Mouse (Mus musculus) frontal cortex, adult 2 months (tissue): ENCODE results near the gene Ston2. TPM values are rescaled to one million over a fixed set of nuclear protein-coding genes. Genes with fewer than 3 reads are reported as not detected.
A peak's percentile ranks its signal among the peaks of the same experiment; 100 is the strongest.
"Not testable (repeated sequence)": the region's sequence is repeated elsewhere in the genome, so short reads cannot be mapped to it uniquely, and the experiment has no call there.

Experiments used
- DNase-seq, 2 experiments: peaks; one replicate each; pipeline ENCODE4 v3.0.0; 2022; ENCODE audit warnings: low spot score in 1 of 2; ENCODE audit errors: extremely low spot score in 1 of 2
- polyA plus RNA-seq: library from polyadenylated mRNA; depleted of rRNA; stranded (reverse); fragments of >200 nt; gene quantifications from 2 replicates; pipeline ENCODE4 v1.2.3, GENCODE M21; 2012

Ston2 gene
- polyA plus RNA-seq, 1 experiment: 12.3 TPM

DNA sequence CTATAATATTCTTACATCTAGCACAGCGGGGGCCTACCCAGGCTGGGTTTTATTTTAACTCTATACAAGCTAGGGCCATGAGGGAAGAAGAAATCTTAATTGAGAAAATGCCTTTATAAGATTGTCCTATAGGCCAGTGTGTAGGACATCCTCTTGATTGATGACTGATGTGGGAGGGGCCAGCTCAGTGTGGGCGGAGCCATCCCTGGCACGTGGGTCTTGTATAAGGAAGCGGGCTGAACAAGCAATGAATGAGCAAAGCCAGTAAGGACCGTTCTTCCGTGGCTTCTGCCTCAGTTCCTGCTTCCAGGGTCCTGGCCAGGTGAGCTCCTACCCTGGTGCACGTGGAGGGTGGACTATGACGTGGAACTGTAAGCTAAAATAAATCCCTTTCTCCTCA lies 5.1 kb upstream of the Ston2 start:
- DNase-seq: no peak

DNA sequence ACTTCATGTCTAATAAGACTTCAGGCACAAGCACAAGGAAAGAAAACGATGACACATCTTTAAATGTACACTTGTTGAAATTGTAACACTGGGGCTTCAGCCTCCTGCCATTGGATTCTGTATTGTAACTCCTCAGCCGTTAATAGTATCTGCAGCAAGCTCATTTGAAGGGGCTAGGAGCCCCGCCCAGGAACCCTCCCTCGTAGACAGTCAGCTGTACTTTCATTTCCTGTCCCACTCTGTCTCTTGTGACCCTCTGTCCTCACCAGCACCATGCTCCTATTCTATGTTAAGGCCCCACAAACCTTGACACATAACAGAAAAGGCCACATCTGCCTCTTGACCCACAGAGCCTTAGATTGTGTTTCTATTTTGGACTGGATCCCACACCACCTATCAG lies 3.6 kb upstream of the Ston2 start:
- no peak for DNase-seq

DNA sequence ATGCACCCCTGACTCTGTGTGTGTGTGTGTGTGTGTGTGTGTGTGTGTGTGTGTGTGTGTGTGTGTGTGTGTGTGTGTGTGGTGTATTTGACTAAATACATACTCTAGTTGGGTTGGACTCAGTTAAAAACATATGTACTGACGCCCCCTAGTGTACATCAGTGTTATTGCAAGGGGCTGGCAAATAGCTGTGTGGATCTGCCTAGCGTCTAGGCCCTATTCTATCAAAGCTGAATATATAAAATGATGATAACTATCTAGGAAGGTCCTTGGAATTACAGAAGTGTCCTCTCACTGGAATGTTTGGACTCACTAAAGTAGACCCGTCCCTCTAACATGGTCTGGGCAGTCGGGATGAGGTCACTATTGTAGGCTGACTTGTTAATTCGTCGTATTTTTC lies 1.6 kb upstream of the Ston2 start:
- DNase-seq: peak; percentile 46 to 84

DNA sequence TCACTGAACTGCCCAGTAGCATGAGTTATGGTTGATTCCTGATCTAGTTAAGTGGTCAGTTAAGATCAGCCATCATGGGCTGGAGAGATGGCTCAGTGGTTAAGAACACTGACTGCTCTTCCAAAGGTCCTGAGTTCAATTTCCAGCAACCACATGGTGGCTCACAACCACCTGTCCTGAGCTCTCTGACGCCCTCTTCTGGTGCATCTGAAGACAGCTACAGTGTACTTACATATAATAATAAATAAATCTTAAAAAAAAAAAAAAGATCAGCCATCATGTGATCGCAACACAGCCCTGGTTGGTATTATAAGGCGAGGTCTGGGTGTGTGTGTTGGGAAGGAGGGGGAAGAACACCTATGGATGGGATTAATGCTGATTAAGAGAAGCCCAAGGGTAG lies 259 bp upstream of the Ston2 start:
- not testable (repeated sequence) for DNase-seq

DNA sequence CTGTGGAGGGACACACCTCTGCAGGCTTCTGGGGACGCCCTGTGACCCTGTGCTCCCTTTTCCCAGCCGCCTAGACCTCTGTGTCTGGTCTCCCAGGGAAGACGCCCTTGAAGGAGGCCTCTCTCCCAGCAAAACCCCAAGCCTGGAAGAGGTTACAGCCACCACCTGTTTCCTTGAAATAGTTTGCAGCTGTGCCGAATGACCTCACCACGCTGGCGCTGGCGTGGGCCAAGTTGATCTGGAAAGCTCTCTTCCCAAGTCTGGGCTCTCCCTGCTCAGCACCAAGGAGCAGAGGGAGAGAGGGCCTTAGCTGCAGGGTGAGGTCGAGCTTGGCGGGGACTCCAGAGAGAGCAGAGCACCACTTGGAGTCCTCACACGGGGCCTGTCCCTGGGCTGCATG lies 1.8 kb downstream of the Ston2 start:
- DNase-seq: no peak

DNA sequence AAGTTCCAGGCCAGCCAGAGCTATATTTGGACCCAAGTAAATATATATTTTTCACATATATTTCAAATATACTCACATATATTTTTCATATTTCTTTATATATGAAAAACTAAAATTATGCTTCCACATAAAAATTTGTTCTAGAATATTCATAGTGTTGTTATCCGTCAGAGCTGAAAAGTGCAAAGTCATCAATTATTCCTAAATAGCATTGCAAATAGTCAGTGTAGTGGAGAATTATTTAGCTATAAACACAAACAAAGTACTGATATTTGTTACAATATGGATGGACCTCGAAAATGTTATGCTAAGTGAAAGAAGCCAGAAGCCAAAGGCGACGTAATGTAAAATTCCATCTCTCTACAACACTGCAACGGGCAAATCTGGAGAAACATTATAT lies 6.8 kb downstream of the Ston2 start:
- no peak for DNase-seq

DNA sequence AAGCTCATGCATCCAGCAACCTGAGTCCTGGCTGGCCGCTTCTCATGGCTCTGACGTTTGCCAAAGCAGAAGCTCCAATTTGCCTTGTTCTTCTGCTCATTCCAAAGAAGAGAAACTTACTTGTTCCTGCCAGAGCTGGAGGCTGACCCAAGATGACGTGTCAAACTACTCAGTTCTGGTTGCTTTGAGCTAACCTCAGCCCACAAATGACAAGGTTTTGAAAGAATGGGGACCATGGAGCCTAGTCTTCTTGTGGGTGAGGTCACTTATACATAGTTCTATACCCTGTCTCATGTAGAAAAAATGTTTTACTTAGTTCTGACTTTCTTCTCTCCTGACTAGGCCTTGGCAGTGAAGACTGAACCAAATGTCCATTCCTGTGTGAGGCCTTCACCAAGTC lies 7.7 kb downstream of the Ston2 start:
- no peak for DNase-seq

DNA sequence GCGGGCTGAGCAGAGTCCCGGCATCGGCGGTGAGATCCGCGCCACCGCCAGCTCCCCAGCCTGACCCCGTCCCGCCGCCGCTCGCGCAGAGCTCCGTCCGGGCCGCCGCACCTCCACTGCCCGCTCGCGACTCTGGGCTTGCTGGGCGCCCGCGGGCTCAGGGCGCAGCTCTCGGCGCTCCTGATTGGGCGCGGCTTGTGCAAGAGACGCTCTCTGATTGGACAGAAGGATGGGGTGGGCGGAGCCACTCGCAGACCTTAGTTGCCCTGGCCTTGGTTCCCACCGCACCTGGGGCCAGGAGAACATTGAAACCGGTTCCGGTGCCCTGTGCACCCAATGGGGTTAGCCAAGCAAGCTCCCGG lies 9.2 kb downstream of the Ston2 start:
- peak; percentile 35 to 79 for DNase-seq

DNA sequence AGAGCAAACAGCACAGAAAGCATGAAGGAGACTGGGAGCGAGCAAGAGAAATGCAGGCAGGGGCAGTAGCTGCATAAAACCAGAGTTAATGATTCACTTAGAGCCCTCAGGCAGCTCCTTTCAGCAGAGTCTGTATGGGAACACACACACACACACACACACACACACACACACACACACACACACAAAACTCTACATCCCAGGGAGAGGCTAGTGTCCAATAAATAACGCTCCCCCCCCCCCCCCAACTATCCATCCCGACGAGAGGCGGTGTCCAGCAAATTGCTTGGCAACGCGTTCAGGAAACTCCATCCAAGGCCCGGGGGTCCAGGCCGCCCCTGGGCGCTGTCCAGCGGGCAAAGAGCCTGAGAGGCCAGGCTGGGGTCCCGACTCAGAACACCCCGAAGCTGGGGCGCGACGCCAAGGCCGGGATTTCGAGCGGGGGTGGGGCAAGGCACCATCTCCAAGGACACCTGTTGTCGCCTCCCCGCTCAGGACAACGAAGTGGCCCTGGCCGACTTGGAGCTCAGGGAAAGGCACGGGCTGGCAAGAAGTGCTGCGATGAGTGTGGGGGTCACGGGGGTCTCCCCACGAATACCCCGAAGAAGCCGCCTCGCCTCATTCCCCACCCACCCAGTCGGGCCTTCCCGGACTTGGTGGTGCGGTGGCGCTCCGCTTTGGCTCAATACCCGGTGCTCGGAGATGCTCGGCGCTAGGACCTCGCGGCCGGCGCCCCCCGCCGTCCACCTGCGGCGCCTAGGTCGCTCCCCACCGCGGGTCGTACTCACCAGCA lies 9.8 kb downstream of the Ston2 start:
- DNase-seq: peak in 1 of 2 experiments; percentile 34

DNA sequence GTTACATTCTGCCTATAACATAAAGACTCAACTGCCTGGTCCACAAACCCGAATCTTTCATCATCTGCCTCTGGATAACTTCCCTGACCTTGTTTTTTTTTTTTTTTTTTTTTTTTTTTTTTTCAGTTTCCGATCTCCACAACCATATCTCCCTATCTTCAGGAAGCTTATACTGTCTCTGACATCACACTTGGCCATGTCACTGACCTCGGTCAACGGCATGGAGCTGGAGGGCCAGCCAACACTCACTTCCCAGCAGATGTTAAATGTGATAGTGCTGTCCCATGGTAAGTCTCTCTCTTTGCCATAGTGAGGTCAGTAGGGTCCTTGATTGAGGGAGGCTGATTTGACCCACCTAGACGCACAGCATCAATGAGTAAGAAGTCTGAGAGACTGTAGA lies 11.8 kb downstream of the Ston2 start:
- DNase-seq: no peak

DNA sequence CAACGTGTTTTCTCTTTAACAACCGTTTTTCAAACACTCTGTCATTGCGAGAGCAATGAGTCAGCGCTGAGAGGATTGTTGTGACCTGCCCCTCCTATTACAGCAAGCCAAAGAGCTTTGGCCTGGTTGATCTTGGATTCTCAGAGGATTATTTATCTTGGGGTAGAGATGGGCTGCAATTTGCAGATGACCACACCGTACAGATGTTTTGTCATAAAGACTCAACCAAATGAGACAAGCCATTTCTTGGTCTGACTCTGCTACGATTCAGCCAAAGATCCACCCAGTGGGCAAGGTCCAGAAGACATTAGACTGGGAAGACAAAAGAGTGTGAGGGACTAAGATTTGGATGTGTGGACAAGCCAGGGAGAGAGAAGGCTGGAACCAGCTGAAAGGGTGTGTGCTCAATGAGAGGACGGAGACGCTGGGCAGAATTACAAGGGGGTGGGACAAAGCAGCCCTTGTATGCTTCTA lies 13.3 kb downstream of the Ston2 start:
- peak in 1 of 2 experiments; percentile 33 for DNase-seq

DNA sequence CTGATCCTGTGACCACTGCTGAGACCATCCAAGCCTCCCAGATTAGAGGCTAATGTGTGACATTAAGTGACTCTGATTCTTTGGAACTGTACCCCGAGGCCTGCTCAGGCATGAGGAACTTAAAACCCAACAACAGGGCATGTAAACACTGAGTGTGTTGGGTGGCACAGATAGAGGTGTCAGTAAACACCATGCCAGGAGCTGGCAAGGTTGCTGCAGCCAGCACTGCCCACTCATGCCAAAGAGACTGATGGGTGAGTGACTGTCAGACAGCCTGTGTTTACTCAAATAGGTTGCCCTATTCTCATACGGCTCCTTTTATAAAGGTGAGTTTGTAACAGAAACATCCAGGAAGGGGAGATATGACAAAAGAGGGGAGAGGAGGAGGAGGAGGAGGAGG lies 19.3 kb downstream of the Ston2 start:
- no peak for DNase-seq

DNA sequence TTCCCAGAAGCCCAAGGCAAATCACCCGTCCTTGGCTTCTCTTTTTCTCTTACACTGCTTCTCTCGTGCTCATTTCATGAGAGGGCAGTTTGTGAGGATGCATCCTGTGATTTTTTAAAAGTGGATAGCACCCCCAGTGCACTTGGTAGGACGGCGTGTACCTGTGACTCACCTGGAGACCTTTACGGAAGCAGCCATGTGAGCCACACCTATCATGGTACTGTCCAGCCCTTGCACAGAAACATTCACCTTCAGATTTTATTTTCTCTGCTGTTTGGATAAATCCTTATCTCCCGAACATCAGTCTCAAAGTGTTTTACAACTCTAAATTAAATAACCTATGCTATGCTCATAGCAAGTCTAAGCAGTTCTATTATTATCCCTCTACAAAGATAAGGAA lies 20.0 kb downstream of the Ston2 start:
- DNase-seq: no peak

DNA sequence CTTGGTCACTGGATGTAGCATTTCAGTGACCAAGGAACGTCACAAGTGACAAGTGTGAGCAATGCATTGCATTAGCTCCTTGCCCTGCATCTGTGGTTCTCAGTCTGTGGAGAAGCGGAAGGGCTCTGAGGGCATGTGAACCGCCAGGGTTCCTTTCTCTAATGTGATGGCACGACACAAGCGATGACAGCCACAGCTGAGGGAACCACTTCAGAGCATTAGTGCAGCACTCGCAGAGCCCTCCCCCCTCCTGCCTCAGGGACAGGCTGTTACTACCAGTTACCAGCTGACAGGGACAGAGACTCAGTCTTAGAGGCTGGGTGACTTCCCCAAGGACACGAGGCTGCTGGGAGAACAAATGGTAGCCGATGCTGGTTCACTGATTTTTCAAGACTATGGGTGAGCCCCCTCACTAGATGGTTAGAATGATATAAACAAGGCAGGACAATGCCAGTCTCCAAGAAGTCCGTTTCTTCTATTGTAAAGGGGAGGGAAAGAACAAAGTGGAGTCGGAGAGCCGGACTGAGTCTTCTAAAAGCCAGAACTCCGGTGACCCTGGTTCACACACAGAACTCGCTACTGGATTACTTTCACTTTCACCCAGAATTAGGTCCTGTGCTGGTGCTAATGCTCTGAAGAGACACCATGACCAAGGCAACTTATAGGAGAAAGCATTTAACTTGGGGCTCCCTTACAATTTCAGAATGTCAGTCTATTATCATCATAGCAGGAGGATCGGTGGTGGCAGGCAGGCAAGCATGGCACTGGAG lies 21.7 kb downstream of the Ston2 start:
- peak in 1 of 2 experiments; percentile 45 for DNase-seq

DNA sequence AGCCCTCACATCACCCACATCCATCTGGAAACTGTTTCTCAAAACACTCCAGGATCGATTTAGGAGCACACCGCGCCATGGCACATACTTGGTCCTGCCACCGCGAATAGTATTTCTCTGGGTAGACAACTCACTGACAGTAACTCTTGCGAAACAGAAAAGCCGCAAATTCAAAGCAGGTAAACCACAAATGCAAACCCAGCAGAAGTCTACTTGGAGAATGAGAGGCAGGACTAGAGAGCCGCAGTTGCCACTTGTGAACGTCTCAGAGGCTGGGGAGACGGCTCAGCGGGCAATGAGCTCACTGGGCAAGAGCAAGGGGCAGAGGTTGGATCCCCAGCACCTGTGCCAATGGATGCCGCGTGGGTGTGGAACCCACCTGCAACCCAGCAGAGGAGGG lies 22.7 kb downstream of the Ston2 start:
- no peak for DNase-seq

DNA sequence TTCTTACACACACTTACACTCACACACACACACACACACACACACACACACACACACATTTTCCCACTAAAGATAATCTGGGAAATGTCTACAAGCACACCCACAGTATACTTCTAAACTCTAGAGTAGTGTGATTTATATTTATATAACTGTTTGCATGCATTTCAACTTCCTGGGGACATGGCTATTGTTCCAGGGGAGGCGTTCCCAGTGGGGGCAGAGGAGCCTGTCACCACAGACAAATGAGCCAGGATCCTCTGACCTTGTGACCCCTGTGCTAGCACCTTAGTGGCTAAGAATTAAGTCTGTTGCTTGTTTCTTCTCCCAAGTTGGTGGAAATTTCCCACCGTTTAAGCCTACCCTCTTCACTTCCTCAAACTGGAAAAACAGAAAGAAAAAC lies 23.1 kb downstream of the Ston2 start:
- DNase-seq: no peak

DNA sequence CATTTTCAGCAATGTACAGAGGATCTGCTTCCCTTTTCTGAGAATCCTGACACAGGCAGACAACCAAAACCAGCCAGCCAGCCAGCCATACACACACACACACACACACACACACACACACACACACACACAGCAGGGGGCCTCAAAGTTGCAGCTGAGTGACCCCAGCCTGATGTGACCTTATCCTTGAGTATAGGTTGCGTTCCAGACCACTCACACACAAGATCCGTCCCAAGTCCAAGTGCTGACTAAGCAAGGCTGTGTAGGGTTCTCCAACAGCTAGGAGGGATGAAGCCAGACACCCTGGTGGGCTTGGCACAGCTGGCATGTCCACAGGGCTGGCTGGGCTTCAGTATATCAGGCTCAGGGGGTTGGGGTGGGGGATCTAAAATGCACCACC lies 23.7 kb downstream of the Ston2 start:
- no peak for DNase-seq

DNA sequence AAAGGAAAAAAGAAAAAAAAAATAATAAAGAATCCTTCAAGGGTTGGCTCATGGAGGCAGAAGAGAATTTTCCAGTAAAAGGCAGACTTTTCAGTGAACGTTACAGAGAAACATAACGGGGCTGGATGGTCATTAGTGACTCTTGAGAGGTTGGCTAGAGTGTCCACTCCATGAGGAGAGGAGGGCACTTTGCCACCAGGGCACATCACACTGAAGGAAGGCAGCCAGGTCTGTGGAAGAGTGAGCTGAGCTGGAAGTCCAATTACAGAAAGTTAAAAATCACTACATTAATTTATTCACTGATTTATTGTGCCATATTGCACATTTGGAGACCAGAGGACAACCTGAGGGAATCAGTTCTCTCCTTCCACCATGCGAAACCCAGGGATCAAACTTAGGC lies 28.4 kb downstream of the Ston2 start:
- DNase-seq: no peak

DNA sequence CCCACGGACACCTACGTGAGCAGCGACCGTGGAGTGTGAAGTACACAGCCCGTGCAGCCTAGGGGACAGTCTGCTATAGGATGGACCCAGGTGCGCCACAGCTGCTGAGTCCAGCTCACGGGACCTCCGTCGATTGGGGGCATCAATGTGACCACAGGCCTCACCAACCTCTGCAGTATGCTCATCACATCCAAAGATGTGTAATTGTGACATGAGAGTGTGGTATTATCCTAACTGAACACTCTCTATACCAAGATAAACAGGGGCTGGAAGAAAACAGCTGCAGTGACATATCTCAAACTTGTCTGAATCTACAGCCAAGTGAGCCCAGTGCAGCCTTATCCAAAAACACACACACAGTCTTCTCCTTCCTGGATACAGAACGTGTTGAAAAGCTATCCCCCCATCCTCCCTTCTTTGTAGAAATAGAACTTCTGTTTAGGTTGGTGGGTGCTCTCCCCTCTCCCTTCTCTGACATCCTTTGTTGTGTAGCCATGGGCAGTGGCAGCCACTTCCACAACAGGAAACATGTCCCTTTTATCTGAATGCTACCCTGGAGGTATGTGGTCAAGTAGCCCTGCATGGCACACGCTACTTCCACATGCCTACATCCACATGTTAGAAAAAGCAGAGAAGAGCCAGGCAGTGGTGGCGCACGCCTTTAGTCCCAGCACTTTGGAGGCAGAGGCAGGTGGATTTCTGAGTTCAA lies 30.2 kb downstream of the Ston2 start:
- no peak for DNase-seq

DNA sequence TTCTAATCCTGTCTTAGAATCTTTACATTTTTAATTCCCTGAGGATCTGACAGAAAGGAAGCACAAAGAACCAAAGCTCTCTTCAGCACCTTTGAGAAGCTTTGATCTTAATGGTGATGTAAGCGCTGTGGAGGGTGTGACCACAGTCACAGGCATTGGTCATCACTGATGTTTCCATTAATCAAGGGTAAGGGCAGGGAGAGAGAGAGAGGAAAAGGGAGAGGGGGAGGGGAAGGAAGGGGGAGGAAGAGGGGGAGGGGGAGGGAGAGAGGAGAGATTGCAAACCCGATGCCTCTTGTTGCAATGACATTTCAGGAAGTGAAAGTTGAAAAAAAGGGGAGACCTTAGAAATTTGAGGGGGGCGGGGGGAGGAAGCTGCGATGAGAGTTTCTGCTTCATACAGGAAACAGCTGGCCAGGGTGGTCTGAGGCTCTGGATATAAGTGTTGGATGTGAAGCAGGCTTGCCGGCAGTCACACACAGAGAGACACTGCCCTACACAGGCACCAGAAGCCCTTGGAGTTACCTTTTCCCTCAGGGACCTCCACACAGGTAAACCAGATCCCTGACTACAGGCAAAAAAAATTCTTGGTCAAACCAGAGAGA lies 31.5 kb downstream of the Ston2 start:
- DNase-seq: no peak

DNA sequence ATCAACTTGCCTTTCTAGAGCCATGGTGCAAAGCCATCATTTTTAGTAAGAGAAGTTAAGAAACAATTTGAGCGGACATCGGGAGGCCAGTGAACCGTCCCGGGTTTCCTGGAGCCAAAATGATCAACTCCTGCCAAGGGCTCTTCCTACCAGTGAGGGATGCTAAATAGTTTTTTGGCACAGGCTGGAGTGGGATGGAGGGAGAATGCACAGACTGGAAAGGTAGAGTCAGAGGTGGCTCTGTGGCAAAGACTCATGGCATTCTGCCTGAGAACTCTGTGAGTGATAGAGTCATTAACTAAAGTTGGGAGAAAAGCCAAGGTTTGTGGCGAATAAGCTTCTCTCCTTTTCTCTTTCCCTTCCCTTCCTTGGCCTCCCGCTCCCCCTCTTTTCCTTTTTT lies 33.6 kb downstream of the Ston2 start:
- no peak for DNase-seq
